Comparison of ENCODE assay signal across 8 mouse cellular contexts in genomic region chr4:155268382-155268781, GRCm38 (mm10). TPM values are rescaled to one million over a fixed set of nuclear protein-coding genes. Genes with fewer than 3 reads are reported as not detected.
DNase-seq lines count a peak whose midpoint lies in the region; ATAC-seq and TF ChIP-seq lines count a peak whose summit lies in the region.

No protein-coding gene starts in this region.

- H3K27me3 ChIP-seq in intestine, postnatal 0 days (replicated peaks; ENCODE audit: control insufficient read depth, insufficient read depth, low read length), result no peaks in the 10 kb centered on the region
- no peaks in the 10 kb centered on the region for H3K27me3 ChIP-seq in limb, embryonic 15.5 days

- no peaks in the 10 kb centered on the region for H3K4me1 ChIP-seq in intestine, postnatal 0 days (replicated peaks; ENCODE audit: control insufficient read depth, insufficient read depth, low read length)
- peaks cover 39% of the 10 kb centered on the region for H3K4me1 ChIP-seq in limb, embryonic 15.5 days

- WGBS in intestine, postnatal 0 days, result 36% methylated on average over 5 of the region's 5 CpGs
- 36% methylated on average over 5 of the region's 5 CpGs for WGBS in limb, embryonic 15.5 days

- no peak overlapping the region for H3K4me2 ChIP-seq in intestine, postnatal 0 days (replicated peaks; ENCODE audit: low read depth)
- no peak overlapping the region for H3K4me2 ChIP-seq in limb, embryonic 15.5 days

- peaks cover 22% of the 10 kb centered on the region for H3K36me3 ChIP-seq in intestine, postnatal 0 days (ENCODE audit: control insufficient read depth, insufficient read depth)
- no peaks in the 10 kb centered on the region for H3K36me3 ChIP-seq in limb, embryonic 15.5 days

- H3K27ac ChIP-seq in intestine, postnatal 0 days (ENCODE audit: low read depth, low read length), result no peak overlapping the region
- H3K27ac ChIP-seq in limb, embryonic 15.5 days, result peak overlapping the region; percentile 50; the same call in 1 of the 2 replicates

- H3K4me3 ChIP-seq in intestine, postnatal 0 days (ENCODE audit: low read depth, low read length), result no peak overlapping the region
- H3K4me3 ChIP-seq in limb, embryonic 15.5 days, result no peak overlapping the region

- DNase-seq in layer of hippocampus, adult 18-20 months (ENCODE audit: low spot score in 2 of 2), result peak; percentile 43 to 75
- DNase-seq in layer of hippocampus, adult 9-11 months, result no peak
- DNase-seq in adrenal gland, postnatal 4 days (ENCODE audit: low spot score in 2 of 2), result peak; percentile 51 to 65
- peak; percentile 67 to 74 for DNase-seq in frontal cortex, postnatal 36 days (ENCODE audit: low spot score in 2 of 2)
- peak; percentile 53 for DNase-seq in retina, postnatal 1 day
- peak; percentile 52 for DNase-seq in urinary bladder, adult 2 months (ENCODE audit: low spot score)

- no peaks in the 10 kb centered on the region for H3K9me3 ChIP-seq in intestine, postnatal 0 days (ENCODE audit: control insufficient read depth)
- H3K9me3 ChIP-seq in limb, embryonic 15.5 days, result no peaks in the 10 kb centered on the region

- peak; percentile 84 for TF ChIP-seq CTCF in intestine, postnatal 0 days (IDR thresholded peaks at IDR 0.05; ENCODE audit: low read depth)

- H3K9ac ChIP-seq in intestine, postnatal 0 days (ENCODE audit: low read depth, low read length), result no peak overlapping the region
- H3K9ac ChIP-seq in limb, embryonic 15.5 days, result no peak overlapping the region

- ATAC-seq in intestine, postnatal 0 days, result no peak
- 0 out of 2 replicates have a peak, but pooled peaks have one; percentile 13 for ATAC-seq in limb, embryonic 15.5 days (ENCODE audit: insufficient number of reproducible peaks, low FRiP score, low TSS enrichment, low read depth)

RNA-seq across cellular contexts. Expression of gene Faap20, which starts 18.8 kb away (rescaled TPM):
- 10 to 100 TPM; 27.5 to 31.8 TPM for total RNA-seq in layer of hippocampus, adult 18-20 months (2021)
- total RNA-seq in adrenal gland, postnatal 4 days (2021), result 10 to 100 TPM; 54.9 to 56.3 TPM
- 54.6 and 57.8 TPM in 2 replicates for polyA plus RNA-seq in intestine, postnatal 0 days (2015; fragmentation: Nextera tagmentation; extraction: Ambion mirVana)
- 74.0 and 76.2 TPM in 2 replicates for polyA plus RNA-seq in limb, embryonic 15.5 days (2015; fragmentation: Nextera tagmentation; extraction: Ambion mirVana)
- 47.5 and 51.8 TPM in 2 replicates for polyA plus RNA-seq in urinary bladder, adult 2 months (2012; rRNA removed)

RNA-seq across cellular contexts. Expression of gene Ski, which starts 46.0 kb away (rescaled TPM):
- total RNA-seq in layer of hippocampus, adult 18-20 months (2021), result 100 to 1,000 TPM; 136 to 138 TPM
- 100 to 1,000 TPM; 106 to 111 TPM for total RNA-seq in adrenal gland, postnatal 4 days (2021)
- 13.3 and 14.0 TPM in 2 replicates for polyA plus RNA-seq in intestine, postnatal 0 days (2015; fragmentation: Nextera tagmentation; extraction: Ambion mirVana)
- 25.2 and 26.8 TPM in 2 replicates for polyA plus RNA-seq in limb, embryonic 15.5 days (2015; fragmentation: Nextera tagmentation; extraction: Ambion mirVana)
- polyA plus RNA-seq in urinary bladder, adult 2 months (2012; rRNA removed), result 43.6 and 67.2 TPM in 2 replicates
